Comparison of ENCODE assay signal across 25 mouse cellular contexts in genomic region chr3:157426720-157427119, GRCm38 (mm10).
"Had no signal": no experiment of that assay in that cellular context is flagged by ENCODE, and none has a peak within 500 bp of the region (broad histone marks: within the 10 kb centered on the region; RNA-seq: fewer than 3 reads in every experiment).

No protein-coding gene starts in this region.

- H3K9me3 ChIP-seq: heart, embryonic 13.5 days; heart, embryonic 15.5 days; hindbrain, embryonic 10.5 days; hindbrain, embryonic 15.5 days; intestine, embryonic 15.5 days; limb, embryonic 13.5 days; limb, embryonic 15.5 days; liver, embryonic 12.5 days had no signal

- H3K4me1 ChIP-seq: heart, embryonic 13.5 days; heart, embryonic 15.5 days; hindbrain, embryonic 10.5 days; hindbrain, embryonic 15.5 days; intestine, embryonic 15.5 days; limb, embryonic 13.5 days; limb, embryonic 15.5 days; liver, embryonic 12.5 days had no signal

- H3K4me3 ChIP-seq: heart, adult 2 months; heart, embryonic 13.5 days; heart, embryonic 15.5 days; hindbrain, embryonic 10.5 days; hindbrain, embryonic 15.5 days; intestine, embryonic 15.5 days; limb, embryonic 13.5 days; limb, embryonic 15.5 days; liver, embryonic 12.5 days had no signal

- H3K9ac ChIP-seq: forebrain, postnatal 0 days; heart, embryonic 13.5 days; heart, embryonic 15.5 days; hindbrain, embryonic 15.5 days; intestine, embryonic 15.5 days; limb, embryonic 13.5 days; limb, embryonic 15.5 days; liver, embryonic 12.5 days had no signal

- DNase-seq: forebrain, postnatal 0 days; gastrocnemius, postnatal 14 days; gastrocnemius, postnatal 36 days; heart, adult 11 months; heart, adult 2 months; heart, postnatal 14 days; heart, postnatal 4 days; kidney, adult 18-20 months; kidney, adult 8-10 months; kidney, postnatal 14 days; kidney, postnatal 36 days; layer of hippocampus, postnatal 36 days; left cerebral cortex, postnatal 4 days had no signal

- H3K36me3 ChIP-seq: heart, embryonic 13.5 days; heart, embryonic 15.5 days; hindbrain, embryonic 10.5 days; hindbrain, embryonic 15.5 days; intestine, embryonic 15.5 days; limb, embryonic 13.5 days; limb, embryonic 15.5 days; liver, embryonic 12.5 days had no signal

- H3K27me3 ChIP-seq: heart, embryonic 13.5 days; heart, embryonic 15.5 days; hindbrain, embryonic 15.5 days; intestine, embryonic 15.5 days; limb, embryonic 13.5 days; limb, embryonic 15.5 days; liver, embryonic 12.5 days had no signal

- H3K4me2 ChIP-seq: heart, embryonic 11.5 days; heart, embryonic 13.5 days; heart, embryonic 15.5 days; hindbrain, embryonic 15.5 days; intestine, embryonic 15.5 days; limb, embryonic 13.5 days; limb, embryonic 15.5 days; liver, embryonic 12.5 days had no signal

- H3K27ac ChIP-seq: heart, adult 2 months; heart, embryonic 13.5 days; heart, embryonic 15.5 days; hindbrain, embryonic 10.5 days; hindbrain, embryonic 15.5 days; intestine, embryonic 15.5 days; kidney, postnatal 0 days; limb, embryonic 13.5 days; limb, embryonic 15.5 days; liver, embryonic 12.5 days had no signal

- ATAC-seq: forebrain, postnatal 0 days; inflammation-experienced regulatory T-cells, adult 6 months; intestine, embryonic 15.5 days; intestine, postnatal 0 days; liver, embryonic 12.5 days had no signal
